Mouse (Mus musculus): ENCODE measurements around the gene Klk11. TPM values are rescaled to one million over a fixed set of nuclear protein-coding genes. Genes with fewer than 3 reads are reported as not detected.

Klk11 gene
- 0.14 and 1.0 TPM in 2 replicates for polyA plus RNA-seq (2015; fragmentation: Nextera tagmentation; extraction: Ambion mirVana)

- no peak for ATAC-seq (replicated peaks; ENCODE audit: low FRiP score)
- H3K4me2 ChIP-seq = no peak within 1 kb of the TSS
- H3K27ac ChIP-seq = no peak within 1 kb of the TSS
- H3K27me3 ChIP-seq = no peaks in the 10 kb centered on the region
- WGBS = 92% methylated on average over 5 of the region's 5 CpGs
- no peaks in the 10 kb centered on the region for H3K9me3 ChIP-seq (replicated peaks)
- no peaks in the 10 kb centered on the region for H3K36me3 ChIP-seq
- no peak within 1 kb of the TSS for H3K9ac ChIP-seq
- 0 out of 2 replicates have a peak, but pooled peaks cover 2% of the 10 kb centered on the region for H3K4me1 ChIP-seq
- no peak within 1 kb of the TSS for H3K4me3 ChIP-seq (replicated peaks)
Observed at GRCm38 (mm10) chr7:43774364-43774763, at the start of gene Klk11. Gene Klk11 (plus strand): TSS chr7:43774604.

GRCm38 (mm10) chr7:43747788-43748187, 26.6 kb upstream of the Klk11 start:
- no peaks in the 10 kb centered on the region for H3K4me1 ChIP-seq
- no peak overlapping the region for H3K4me3 ChIP-seq (replicated peaks)
- no peaks in the 10 kb centered on the region for H3K27me3 ChIP-seq
- no peak overlapping the region for H3K4me2 ChIP-seq
- no peak overlapping the region for H3K27ac ChIP-seq
- H3K36me3 ChIP-seq = no peaks in the 10 kb centered on the region
- ATAC-seq (replicated peaks; ENCODE audit: low FRiP score) = no peak
- no peaks in the 10 kb centered on the region for H3K9me3 ChIP-seq (replicated peaks)
- WGBS = 71% methylated on average over 1 of the region's 1 CpGs
- no peak overlapping the region for H3K9ac ChIP-seq

DNA sequence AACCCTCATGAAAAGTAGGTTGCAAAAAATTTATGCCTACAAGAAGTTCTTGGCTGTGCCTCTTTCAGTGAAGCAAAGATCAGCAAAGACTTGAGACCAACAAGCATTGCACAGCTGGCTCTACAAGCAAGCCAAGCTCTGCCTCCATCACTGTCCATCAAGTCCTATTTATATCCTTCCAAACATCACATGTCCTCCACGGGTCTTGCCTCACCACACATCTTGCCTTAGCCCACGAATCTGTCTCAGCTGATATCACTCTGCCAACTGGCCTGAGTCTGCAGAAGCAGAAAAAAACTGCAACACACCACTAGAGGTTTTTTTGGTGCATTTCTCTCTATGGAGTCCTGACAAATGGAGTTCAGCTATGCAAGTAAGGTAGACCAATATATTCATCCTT, 21.6 kb upstream of the Klk11 start:
- Histone ChIP-seq H3K27ac (no peak overlapping the region), H3K36me3 (no peaks in the 10 kb centered on the region), H3K4me3 (replicated peaks) (no peak overlapping the region), H3K9me3 (replicated peaks) (no peaks in the 10 kb centered on the region), H3K9ac (no peak overlapping the region), H3K4me2 (no peak overlapping the region), H3K27me3 (no peaks in the 10 kb centered on the region), H3K4me1 (no peaks in the 10 kb centered on the region)
- ATAC-seq (replicated peaks; ENCODE audit: low FRiP score) = no peak
- 62% methylated on average over 2 of the region's 2 CpGs for WGBS

DNA sequence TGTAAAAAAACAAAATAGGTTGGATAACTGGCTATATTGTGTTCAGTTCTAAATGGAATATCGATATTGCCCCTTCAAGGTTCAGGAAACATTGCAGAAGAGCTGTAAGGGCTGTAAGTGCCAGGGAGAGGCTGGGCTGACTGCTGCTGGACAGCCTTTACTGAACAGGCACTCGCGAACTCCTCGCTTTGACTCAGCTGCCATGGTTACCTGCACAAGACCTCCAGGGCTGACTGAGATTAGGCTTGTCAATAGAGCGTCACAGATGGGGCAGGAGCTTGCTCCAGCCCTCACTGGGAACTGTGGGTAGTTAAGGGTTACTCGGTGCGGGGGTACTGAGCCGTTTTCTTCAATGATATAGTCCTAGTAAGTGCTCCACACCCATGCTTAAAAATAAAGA, 7.9 kb upstream of the Klk11 start:
- Histone ChIP-seq H3K4me3 (replicated peaks) (no peak overlapping the region), H3K9me3 (replicated peaks) (no peaks in the 10 kb centered on the region), H3K4me2 (no peak overlapping the region), H3K36me3 (no peaks in the 10 kb centered on the region), H3K27ac (no peak overlapping the region), H3K4me1 (no peaks in the 10 kb centered on the region), H3K9ac (no peak overlapping the region), H3K27me3 (no peaks in the 10 kb centered on the region)
- WGBS = 54% methylated on average over 8 of the region's 8 CpGs
- no peak for ATAC-seq (replicated peaks; ENCODE audit: low FRiP score)

DNA sequence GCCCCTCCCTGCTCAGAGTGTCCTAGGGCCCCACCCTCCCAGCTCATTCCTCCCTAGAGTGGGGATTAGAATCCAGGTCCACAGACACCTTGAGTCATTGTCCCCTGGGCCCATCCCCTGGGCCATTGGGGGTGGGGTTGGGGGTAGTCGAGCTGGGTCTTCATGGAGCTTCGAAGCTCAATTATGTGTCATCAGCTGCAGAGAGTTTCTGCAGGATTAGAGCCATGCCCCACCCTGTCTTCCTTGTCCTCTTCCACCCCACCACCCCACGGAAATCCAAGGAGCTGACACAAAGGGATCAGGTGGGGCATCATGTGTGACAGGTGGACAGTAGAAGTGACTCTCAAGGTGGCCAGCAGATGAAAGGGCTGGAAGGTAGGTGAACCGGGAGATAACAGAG, 5.8 kb upstream of the Klk11 start, which contains the start of gene Klk12:
Klk12 (plus strand) TSS at position 301 of the 400 bp plus-strand sequence.
- no peaks in the 10 kb centered on the region for H3K4me1 ChIP-seq
- 79% methylated on average over 4 of the region's 4 CpGs for WGBS
- no peak within 1 kb of the TSS for H3K4me3 ChIP-seq (replicated peaks)
- no peak within 1 kb of the TSS for H3K27ac ChIP-seq
- H3K27me3 ChIP-seq = no peaks in the 10 kb centered on the region
- H3K9ac ChIP-seq = no peak within 1 kb of the TSS
- no peak within 1 kb of the TSS for H3K4me2 ChIP-seq
- H3K36me3 ChIP-seq = no peaks in the 10 kb centered on the region
- no peaks in the 10 kb centered on the region for H3K9me3 ChIP-seq (replicated peaks)
- ATAC-seq (replicated peaks; ENCODE audit: low FRiP score) = no peak

- no peaks in the 10 kb centered on the region for H3K27me3 ChIP-seq
- H3K9me3 ChIP-seq (replicated peaks) = no peaks in the 10 kb centered on the region
- WGBS = 87% methylated on average over 8 of the region's 8 CpGs
- no peak overlapping the region for H3K27ac ChIP-seq
- no peak overlapping the region for H3K9ac ChIP-seq
- H3K4me3 ChIP-seq (replicated peaks) = no peak overlapping the region
- no peak for ATAC-seq (replicated peaks; ENCODE audit: low FRiP score)
- H3K4me2 ChIP-seq = no peak overlapping the region
- no peaks in the 10 kb centered on the region for H3K36me3 ChIP-seq
- no peaks in the 10 kb centered on the region for H3K4me1 ChIP-seq
Observed at GRCm38 (mm10) chr7:43769636-43770035, 4.8 kb upstream of the Klk11 start.

- Histone ChIP-seq H3K4me1 (0 out of 2 replicates have a peak, but pooled peaks cover 2% of the 10 kb centered on the region), H3K36me3 (no peaks in the 10 kb centered on the region), H3K4me3 (replicated peaks) (no peak overlapping the region), H3K27me3 (no peaks in the 10 kb centered on the region), H3K9ac (no peak overlapping the region), H3K9me3 (replicated peaks) (no peaks in the 10 kb centered on the region), H3K4me2 (no peak overlapping the region), H3K27ac (no peak overlapping the region)
- WGBS = 98% methylated on average over 10 of the region's 10 CpGs
- no peak for ATAC-seq (replicated peaks; ENCODE audit: low FRiP score)
Observed at GRCm38 (mm10) chr7:43770701-43771100, 3.7 kb upstream of the Klk11 start.

DNA sequence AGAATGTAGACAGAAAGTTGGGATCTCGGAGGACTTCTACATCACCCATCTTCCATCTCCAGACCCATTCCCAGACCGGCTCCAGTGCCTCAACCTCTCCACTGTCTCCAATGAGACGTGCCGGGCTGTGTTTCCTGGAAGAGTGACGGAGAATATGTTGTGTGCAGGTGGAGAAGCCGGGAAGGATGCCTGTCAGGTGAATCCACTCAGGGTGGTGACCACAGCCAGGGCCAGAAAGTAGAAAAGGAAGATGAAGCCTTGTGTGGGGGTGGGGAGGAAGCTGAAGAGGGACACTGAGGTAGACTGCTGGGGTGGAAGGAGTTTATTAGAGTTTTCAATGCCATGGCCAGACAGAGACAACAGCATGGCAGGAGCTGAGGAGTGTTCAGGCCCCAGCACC, 2.5 kb upstream of the Klk11 start:
- WGBS = 86% methylated on average over 6 of the region's 6 CpGs
- H3K4me1 ChIP-seq = 0 out of 2 replicates have a peak, but pooled peaks cover 2% of the 10 kb centered on the region
- no peak overlapping the region for H3K9ac ChIP-seq
- no peaks in the 10 kb centered on the region for H3K27me3 ChIP-seq
- H3K27ac ChIP-seq = no peak overlapping the region
- ATAC-seq (replicated peaks; ENCODE audit: low FRiP score) = no peak
- no peak overlapping the region for H3K4me2 ChIP-seq
- no peaks in the 10 kb centered on the region for H3K9me3 ChIP-seq (replicated peaks)
- H3K36me3 ChIP-seq = no peaks in the 10 kb centered on the region
- no peak overlapping the region for H3K4me3 ChIP-seq (replicated peaks)

DNA sequence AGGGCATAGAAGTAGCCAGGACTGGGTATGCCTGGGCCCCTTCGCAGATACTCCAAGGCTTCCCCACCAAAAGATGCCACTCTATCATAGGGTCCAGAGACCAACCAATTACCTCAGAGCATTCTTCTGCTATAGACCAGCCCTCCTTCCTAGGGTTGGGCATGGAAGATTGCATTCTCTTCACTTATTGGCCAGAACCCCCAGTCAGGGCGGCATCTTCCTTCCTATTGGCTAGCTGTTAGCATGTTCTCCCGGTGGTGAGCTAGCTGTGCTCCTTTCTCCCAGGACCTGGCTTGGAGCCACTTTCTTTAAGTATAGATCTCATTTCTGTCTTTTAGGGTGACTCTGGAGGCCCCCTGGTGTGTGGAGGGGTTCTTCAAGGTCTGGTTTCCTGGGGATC, 1.5 kb upstream of the Klk11 start:
- Histone ChIP-seq H3K36me3 (no peaks in the 10 kb centered on the region), H3K27me3 (no peaks in the 10 kb centered on the region), H3K9me3 (replicated peaks) (no peaks in the 10 kb centered on the region), H3K9ac (no peak overlapping the region), H3K4me2 (no peak overlapping the region), H3K4me3 (replicated peaks) (no peak overlapping the region), H3K27ac (no peak overlapping the region), H3K4me1 (0 out of 2 replicates have a peak, but pooled peaks cover 2% of the 10 kb centered on the region)
- 81% methylated on average over 3 of the region's 3 CpGs for WGBS
- ATAC-seq (replicated peaks; ENCODE audit: low FRiP score) = no peak

GRCm38 (mm10) chr7:43774802-43775201, 398 bp downstream of the Klk11 start:
- Histone ChIP-seq H3K4me3 (replicated peaks) (no peak overlapping the region), H3K4me2 (no peak overlapping the region), H3K9ac (no peak overlapping the region), H3K9me3 (replicated peaks) (no peaks in the 10 kb centered on the region), H3K4me1 (0 out of 2 replicates have a peak, but pooled peaks cover 2% of the 10 kb centered on the region), H3K27me3 (no peaks in the 10 kb centered on the region), H3K27ac (no peak overlapping the region), H3K36me3 (no peaks in the 10 kb centered on the region)
- 70% methylated on average over 6 of the region's 6 CpGs for WGBS
- no peak for ATAC-seq (replicated peaks; ENCODE audit: low FRiP score)

- Histone ChIP-seq H3K27me3 (no peaks in the 10 kb centered on the region), H3K27ac (no peak overlapping the region), H3K9ac (no peak overlapping the region), H3K4me2 (no peak overlapping the region), H3K4me1 (0 out of 2 replicates have a peak, but pooled peaks cover 2% of the 10 kb centered on the region), H3K9me3 (replicated peaks) (no peaks in the 10 kb centered on the region), H3K4me3 (replicated peaks) (no peak overlapping the region), H3K36me3 (no peaks in the 10 kb centered on the region)
- ATAC-seq (replicated peaks; ENCODE audit: low FRiP score) = no peak
- 55% methylated on average over 7 of the region's 7 CpGs for WGBS
Observed at GRCm38 (mm10) chr7:43775311-43776057, 1.1 kb downstream of the Klk11 start.

- WGBS = 91% methylated on average over 5 of the region's 5 CpGs
- H3K9ac ChIP-seq = no peak overlapping the region
Observed at GRCm38 (mm10) chr7:43776506-43776905, 2.1 kb downstream of the Klk11 start.

More at GRCm38 (mm10) chr7:43776506-43776905, 2.1 kb downstream of the Klk11 start:
- peaks cover 7% of the 10 kb centered on the region; the same call in 1 of the 2 replicates for H3K4me1 ChIP-seq
- H3K9me3 ChIP-seq (replicated peaks) = no peaks in the 10 kb centered on the region
- no peak overlapping the region for H3K27ac ChIP-seq
- H3K4me2 ChIP-seq = no peak overlapping the region
- no peaks in the 10 kb centered on the region for H3K27me3 ChIP-seq
- no peak overlapping the region for H3K4me3 ChIP-seq (replicated peaks)
- no peak for ATAC-seq (replicated peaks; ENCODE audit: low FRiP score)
- no peaks in the 10 kb centered on the region for H3K36me3 ChIP-seq

Data from kidney, embryonic 15.5 days (tissue).